Mouse (Mus musculus) ovary, postnatal 14 days (tissue): ENCODE results near the gene Vmn1r82.

Experiments
- DNase-seq: peaks from one replicate; pipeline ENCODE4 v3.0.0; 2022; ENCODE audit warnings: low spot score

Gene Vmn1r82

DNA sequence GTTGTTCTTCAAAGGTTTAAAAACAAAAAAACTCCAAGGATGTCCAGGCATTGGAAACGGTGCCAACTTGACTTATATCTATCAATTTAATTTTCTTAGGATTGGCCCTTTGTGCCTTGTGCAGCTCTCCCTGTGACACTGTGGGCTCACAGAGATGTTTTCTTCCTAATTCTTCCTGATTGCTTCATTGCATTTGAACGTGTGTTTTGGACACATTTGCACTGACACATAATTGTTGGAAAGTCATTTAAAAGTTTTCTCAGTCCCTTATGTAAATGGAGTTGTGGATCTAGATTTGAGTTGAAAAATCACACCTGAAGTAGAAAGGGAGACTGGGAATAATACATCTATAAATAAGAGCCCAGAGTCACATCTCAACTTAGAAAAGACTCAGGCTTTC is at the start of gene Vmn1r82:
Gene Vmn1r82 (plus strand): TSS at position 301 of the 400 bp plus-strand sequence.
- DNase-seq: no peak

GRCm38 (mm10) chr7:12268169-12268568 is 32.1 kb upstream of the Vmn1r82 start, which contains the start of gene Vmn1r81:
TSS of gene Vmn1r81 (minus strand) at chr7:12268269.
- DNase-seq: no peak

GRCm38 (mm10) chr7:12329381-12329780 is 29.2 kb downstream of the Vmn1r82 start, which contains the start of gene Vmn1r83:
TSS of gene Vmn1r83 (minus strand) at chr7:12329481.
- no peak for DNase-seq
